In genomic region chr11:35090629-35091335, GRCm38 (mm10) we compare ENCODE assay signal across 24 mouse cellular contexts. TPM values are rescaled to one million over a fixed set of nuclear protein-coding genes. Genes with fewer than 3 reads are reported as not detected.
DNase-seq lines count a peak whose midpoint lies in the region; ATAC-seq and TF ChIP-seq lines count a peak whose summit lies in the region.
"Had no signal": no experiment of that assay in that cellular context is flagged by ENCODE, and none has a peak within 500 bp of the region (broad histone marks: within the 10 kb centered on the region; RNA-seq: fewer than 3 reads in every experiment).

No protein-coding gene starts in this region.

- TF ChIP-seq POLR2A in lung, adult 2 months (IDR thresholded peaks at IDR 0.05; ENCODE audit: borderline replicate concordance, extremely low read depth, low read depth, low read length), result no peak

- 0 out of 2 replicates have a peak, but pooled peaks have one; percentile 29 for ATAC-seq in common myeloid progenitor, adult 5-6 weeks (replicated peaks; ENCODE audit: low read depth, poor library complexity, severe bottlenecking)
- ATAC-seq: midbrain, embryonic 15.5 days had no signal

- DNase-seq in lung, adult 18-20 months, result peak; percentile 4 to 5
- DNase-seq in lung, adult 2 months, result no peak
- DNase-seq in B cell, adult 2 months, result peak; percentile 64 to 75
- peak; percentile 26 for DNase-seq in spleen, adult 12 weeks (ENCODE audit: low spot score)
- no peak for DNase-seq in embryo, embryonic 9.5 days (ENCODE audit: extremely low spot score)
- DNase-seq in cerebellum, postnatal 36 days, result no peak
- no peak for DNase-seq in layer of hippocampus, adult 2 months (ENCODE audit: low spot score in 2 of 2)
- DNase-seq: adrenal gland, postnatal 14 days; cerebellum, adult 8-10 months; gastrocnemius, postnatal 25 days; kidney, adult 18-20 months; kidney, postnatal 10 days; layer of hippocampus, postnatal 36 days; liver, embryonic 13.5 days; thymus, adult 2 months; thymus, postnatal 4 days had no signal

- H3K4me1 ChIP-seq in lung, adult 2 months (ENCODE audit: control insufficient read depth, insufficient read depth, low read length), result no peaks in the 10 kb centered on the region
- H3K4me1 ChIP-seq: heart, embryonic 13.5 days; hindbrain, embryonic 12.5 days; liver, embryonic 13.5 days; lung, embryonic 15.5 days; megakaryocyte, embryonic 14.5 days; midbrain, embryonic 15.5 days had no signal

- WGBS in lung, adult 2 months, result 68% methylated on average over 13 of the region's 13 CpGs

- no peak for TF ChIP-seq CTCF in lung, adult 2 months (IDR thresholded peaks at IDR 0.05; ENCODE audit: insufficient read depth, low read length)
- TF ChIP-seq CTCF in layer of hippocampus, adult 2 months (conservative IDR thresholded peaks at IDR 0.05), result no peak

- no peak overlapping the region for H3K27ac ChIP-seq in layer of hippocampus, adult 2 months
- H3K27ac ChIP-seq: heart, adult 2 months; heart, embryonic 13.5 days; hindbrain, embryonic 12.5 days; limb, embryonic 12.5 days; liver, embryonic 13.5 days; lung, embryonic 15.5 days; midbrain, embryonic 15.5 days had no signal

- no peak overlapping the region for H3K4me3 ChIP-seq in lung, adult 2 months (replicated peaks; ENCODE audit: extremely low read depth, low read depth, low read length)
- no peak overlapping the region for H3K4me3 ChIP-seq in layer of hippocampus, adult 2 months
- H3K4me3 ChIP-seq: heart, adult 2 months; heart, embryonic 13.5 days; hindbrain, embryonic 12.5 days; limb, embryonic 12.5 days; liver, embryonic 13.5 days; lung, embryonic 15.5 days; megakaryocyte, embryonic 14.5 days; midbrain, embryonic 15.5 days had no signal

RNA-seq across cellular contexts. Expression of gene Slit3, which starts 30.2 kb away (rescaled TPM):
- polyA plus RNA-seq in lung, adult 2 months (2012; rRNA removed), result 69.7 and 72.5 TPM in 2 replicates
- not detected in 2 replicates for total RNA-seq in common myeloid progenitor, adult 5-6 weeks (2017)
- total RNA-seq in layer of hippocampus, adult 2 months (2021), result 100 to 1,000 TPM in 1 of 2 experiments, 10 to 100 TPM in 1; 98.9 to 106 TPM

Comparison
In these comparisons a context has a peak if more than half of its experiments do, and no peak if none do; other contexts are left out.
1. DNase-seq: peak in lung, adult 18-20 months (2 of 2), B cell, adult 2 months (2 of 2) and spleen, adult 12 weeks (single experiment); none in lung, adult 2 months (single experiment), embryo, embryonic 9.5 days (single experiment), cerebellum, postnatal 36 days (0 of 2) and layer of hippocampus, adult 2 months (0 of 2).
2. RNA of gene Slit3, which starts 30.2 kb away (total RNA-seq): 98.9 to 106 TPM in layer of hippocampus, adult 2 months; not detected in common myeloid progenitor, adult 5-6 weeks; every median in the first group is over 10 times any median in the second.